Mouse (Mus musculus) C2C12 (cell line): ENCODE measurements around the gene Kcna4. TPM values are rescaled to one million over a fixed set of nuclear protein-coding genes. Genes with fewer than 3 reads are reported as not detected.

ENCODE experiments used
- H3K27me3 ChIP-seq: one replicate; pipeline ENCODE4 v1.6.1; 2011; ENCODE audit not compliant: control insufficient read depth, insufficient read depth, insufficient read length
- H3K36me3 ChIP-seq: one replicate; pipeline ENCODE4 v1.6.1; 2011; ENCODE audit not compliant: control insufficient read depth, insufficient read depth
- H3K4me3 ChIP-seq: one replicate; pipeline ENCODE4 v1.5.1; 2011; ENCODE audit warnings: mild to moderate bottlenecking, control low read depth; ENCODE audit not compliant: poor library complexity, insufficient read depth, severe bottlenecking
- H3K79me2 ChIP-seq: one replicate; pipeline ENCODE4 v1.6.1; 2011; ENCODE audit not compliant: control insufficient read depth, insufficient read depth
- H3K79me3 ChIP-seq: one replicate; pipeline ENCODE4 v1.6.1; 2011; ENCODE audit warnings: low read depth, control low read depth
- H3ac ChIP-seq: one replicate; pipeline ENCODE3; 2011; ENCODE audit warnings: low read depth; ENCODE audit not compliant: control insufficient read depth, insufficient read length
- CEBPB ChIP-seq: IDR thresholded peaks from one replicate; pipeline ENCODE4 v1.6.1; 2011; ENCODE audit warnings: low read depth, mild to moderate bottlenecking, control low read depth, moderate library complexity
- CTCF ChIP-seq: IDR thresholded peaks from one replicate; pipeline ENCODE4 v1.5.1; 2011; ENCODE audit not compliant: control insufficient read depth, insufficient read depth, insufficient read length
- FOSL1 ChIP-seq: IDR thresholded peaks from one replicate; pipeline ENCODE4 v1.8.0; 2011; ENCODE audit warnings: mild to moderate bottlenecking, low read length; ENCODE audit not compliant: poor library complexity, insufficient read depth, severe bottlenecking
- MAX ChIP-seq: IDR thresholded peaks from one replicate; pipeline ENCODE4 v1.6.1; 2011; ENCODE audit warnings: mild to moderate bottlenecking, control low read depth
- MYOD1 ChIP-seq: IDR thresholded peaks from one replicate; pipeline ENCODE4 v1.6.1; 2011; ENCODE audit warnings: low read depth; ENCODE audit not compliant: control insufficient read depth, insufficient read length
- MYOG ChIP-seq: IDR thresholded peaks from one replicate; pipeline ENCODE4 v1.6.1; 2011; ENCODE audit not compliant: control insufficient read depth, insufficient read length; ENCODE audit errors: extremely low read depth
- USF1 ChIP-seq: IDR thresholded peaks from one replicate; pipeline ENCODE4 v1.6.1; 2011; ENCODE audit warnings: low read depth, mild to moderate bottlenecking, control low read depth, moderate library complexity
- polyA plus RNA-seq: library from polyadenylated mRNA; unstranded; fragments of >200 nt; fragmentation: generic; extraction: Trizol; gene quantifications from one replicate; pipeline ENCODE4 v1.2.1, GENCODE M21; 2012; ENCODE audit warnings: missing spikeins

The Kcna4 gene
- polyA plus RNA-seq, 1 experiment: 0.01 TPM

- Histone ChIP-seq H3K4me3 (no peak overlapping the region), H3K79me3 (no peaks in the 10 kb centered on the region), H3K36me3 (no peaks in the 10 kb centered on the region), H3K27me3 (no peaks in the 10 kb centered on the region), H3ac (no peak overlapping the region), H3K79me2 (no peaks in the 10 kb centered on the region)
- no peak for TF ChIP-seq MYOD1
- no peak for TF ChIP-seq MAX
- no peak for TF ChIP-seq MYOG
- no peak for TF ChIP-seq FOSL1
- TF ChIP-seq CTCF: no peak
- no peak for TF ChIP-seq USF1
- TF ChIP-seq CEBPB: no peak
Measured at GRCm38 (mm10) chr2:107294521-107294920, 4.1 kb downstream of the Kcna4 start.

DNA sequence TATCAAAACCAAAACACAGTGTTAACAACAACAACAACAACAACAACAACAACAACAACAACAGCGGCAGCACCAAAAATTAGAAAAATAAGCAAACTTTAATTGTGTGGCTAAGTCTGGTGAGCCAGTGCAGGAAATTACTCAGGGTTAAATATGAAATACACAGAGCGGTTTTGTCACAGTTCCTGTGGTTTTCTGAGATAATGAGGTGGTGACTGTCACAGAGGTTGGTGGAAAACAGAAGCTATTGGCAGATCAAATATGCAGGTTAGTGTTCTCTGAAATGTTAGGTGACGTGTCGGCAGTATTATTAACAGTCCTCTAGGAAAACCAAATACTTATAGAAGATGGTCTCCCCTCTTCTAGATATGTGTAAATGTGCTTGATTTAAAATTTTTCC lies 11.4 kb downstream of the Kcna4 start:
- no peaks in the 10 kb centered on the region for H3K79me3 ChIP-seq
- no peaks in the 10 kb centered on the region for H3K27me3 ChIP-seq
- H3K79me2 ChIP-seq: no peaks in the 10 kb centered on the region
- no peak overlapping the region for H3ac ChIP-seq
- H3K36me3 ChIP-seq: no peaks in the 10 kb centered on the region
- TF ChIP-seq FOSL1 (no peak), MYOG (no peak), USF1 (no peak), MYOD1 (no peak), CTCF (no peak), CEBPB (no peak), MAX (no peak)
- no peak overlapping the region for H3K4me3 ChIP-seq

GRCm38 (mm10) chr2:107304707-107305106 lies 14.3 kb downstream of the Kcna4 start:
- no peak for TF ChIP-seq FOSL1
- no peak for TF ChIP-seq MYOD1
- TF ChIP-seq USF1: no peak
- no peak for TF ChIP-seq MAX
- TF ChIP-seq CEBPB: no peak
- TF ChIP-seq MYOG: no peak
- Histone ChIP-seq H3K79me3 (no peaks in the 10 kb centered on the region), H3ac (no peak overlapping the region), H3K79me2 (no peaks in the 10 kb centered on the region), H3K27me3 (no peaks in the 10 kb centered on the region), H3K36me3 (no peaks in the 10 kb centered on the region), H3K4me3 (no peak overlapping the region)

DNA sequence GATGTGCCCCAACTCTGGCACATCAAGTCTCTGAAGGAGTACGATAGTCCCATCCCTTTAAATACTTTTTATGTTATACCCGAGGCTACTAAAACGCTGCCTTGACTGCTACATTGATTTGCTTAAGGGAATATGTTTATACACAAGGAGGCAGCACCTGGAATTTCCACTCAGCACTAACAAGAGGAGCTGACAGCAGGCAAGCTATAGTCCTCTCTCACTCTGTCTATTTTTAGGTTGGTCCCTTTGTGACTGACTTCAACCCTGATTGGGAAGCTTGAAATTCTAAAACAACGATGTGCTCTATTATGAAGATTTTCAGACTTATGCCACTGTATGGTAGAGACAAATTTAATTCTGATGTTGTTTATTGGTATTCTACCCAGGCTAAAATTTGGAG lies 15.6 kb downstream of the Kcna4 start:
- TF ChIP-seq MYOD1 (no peak), MYOG (no peak), USF1 (no peak), CEBPB (no peak), FOSL1 (no peak), CTCF (no peak), MAX (no peak)
- Histone ChIP-seq H3K79me2 (no peaks in the 10 kb centered on the region), H3K27me3 (no peaks in the 10 kb centered on the region), H3ac (no peak overlapping the region), H3K4me3 (no peak overlapping the region), H3K79me3 (no peaks in the 10 kb centered on the region), H3K36me3 (no peaks in the 10 kb centered on the region)

GRCm38 (mm10) chr2:107318636-107319035 lies 28.2 kb downstream of the Kcna4 start:
- Histone ChIP-seq H3K79me3 (no peaks in the 10 kb centered on the region), H3K79me2 (no peaks in the 10 kb centered on the region), H3K27me3 (no peaks in the 10 kb centered on the region), H3ac (no peak overlapping the region), H3K4me3 (no peak overlapping the region), H3K36me3 (no peaks in the 10 kb centered on the region)
- TF ChIP-seq CEBPB (no peak), USF1 (no peak), MAX (no peak), CTCF (no peak), FOSL1 (no peak), MYOD1 (no peak), MYOG (no peak)

GRCm38 (mm10) chr2:107321596-107322226 lies 31.3 kb downstream of the Kcna4 start:
- Histone ChIP-seq H3K79me3 (no peaks in the 10 kb centered on the region), H3K4me3 (no peak overlapping the region), H3K27me3 (no peaks in the 10 kb centered on the region), H3K79me2 (no peaks in the 10 kb centered on the region), H3K36me3 (no peaks in the 10 kb centered on the region), H3ac (no peak overlapping the region)
- TF ChIP-seq MAX: no peak
- no peak for TF ChIP-seq FOSL1
- no peak for TF ChIP-seq MYOG
- TF ChIP-seq MYOD1: no peak
- no peak for TF ChIP-seq USF1
- TF ChIP-seq CEBPB: no peak
- no peak for TF ChIP-seq CTCF
